Mouse (Mus musculus): ENCODE results near the gene Slc12a8.

DNA sequence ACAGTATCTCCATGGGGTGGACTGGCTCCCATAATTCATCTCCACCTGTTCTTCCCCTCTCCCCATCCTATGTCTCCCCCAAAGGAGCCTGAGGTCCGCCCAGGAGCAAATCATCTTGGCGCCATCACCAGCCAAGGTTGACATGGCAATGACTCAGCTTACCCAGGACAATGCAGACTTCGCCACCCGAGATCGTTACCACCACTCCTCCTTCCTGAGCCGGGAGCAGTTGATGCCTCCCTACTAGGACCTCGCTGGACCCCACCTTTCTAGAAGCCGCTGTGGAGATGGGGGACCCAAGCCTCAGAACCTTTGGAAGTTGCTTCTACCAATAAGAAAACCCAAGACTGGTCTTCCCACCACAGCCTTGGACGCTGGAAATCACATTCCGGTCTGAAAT is 145.7 kb downstream of the Slc12a8 start:
- TF ChIP-seq CTCF (conservative IDR thresholded peaks at IDR 0.05; ENCODE audit: low read length) (no peak), POU5F1 (IDR thresholded peaks at IDR 0.05; ENCODE audit: borderline replicate concordance, low read length) (no peak)
